Mouse (Mus musculus) heart, adult 2 months (tissue): ENCODE results near the gene Cubn.

Experiments
- CTCF ChIP-seq: fragments of 200-600 bp; IDR thresholded peaks from 2 replicates; pipeline ENCODE4 v1.8.1; 2022; ENCODE audit warnings: antibody characterized with exemption, mild to moderate bottlenecking, moderate library complexity
- EP300 ChIP-seq: fragments of 200-500 bp; IDR thresholded peaks from 2 replicates; pipeline ENCODE4 v1.6.1; 2011; ENCODE audit warnings: low read depth, low read length, control low read depth; ENCODE audit not compliant: insufficient read depth

DNA sequence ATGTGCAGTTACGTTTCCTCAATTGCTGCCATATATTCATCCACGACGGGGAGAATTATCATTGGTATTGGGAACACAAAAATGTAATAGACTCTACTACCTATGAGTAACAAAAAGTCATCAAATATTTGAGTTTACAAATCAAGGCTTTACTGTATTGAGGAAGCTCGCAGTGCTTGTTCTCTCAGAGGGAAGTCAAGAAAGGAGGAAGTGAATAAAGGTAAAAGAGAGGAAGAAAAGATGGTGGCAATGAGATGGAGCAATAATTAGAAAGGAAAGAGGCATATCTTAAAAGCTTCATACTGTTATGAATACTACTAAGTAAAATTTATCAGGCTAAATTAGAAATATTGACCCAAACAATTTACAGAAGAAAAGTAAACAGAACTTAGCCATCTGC is 59.6 kb downstream of the Cubn start:
- TF ChIP-seq CTCF, result no peak
- TF ChIP-seq EP300, result no peak
